Mouse (Mus musculus) forebrain, postnatal 0 days (tissue): ENCODE results near the gene Pou2f3. TPM values are rescaled to one million over a fixed set of nuclear protein-coding genes. Genes with fewer than 3 reads are reported as not detected.
A peak's percentile ranks its signal among the peaks of the same experiment; 100 is the strongest.

Experiments used
- ATAC-seq: fragments of 200-750 bp; cut with Nextera tagmentation; 2 replicates; pipeline ENCODE4 v1.8.0; 2017; ENCODE audit warnings: mild to moderate bottlenecking, moderate library complexity
- DNase-seq: peaks from one replicate; pipeline ENCODE4 v3.0.0-alpha.2; 2015
- H3K27ac ChIP-seq: fragments of 300-500 bp; sonication (generic); 2 replicates; pipeline ENCODE4 v1.5.1; 2014; ENCODE audit warnings: low read depth, mild to moderate bottlenecking, antibody characterized with exemption, low read length, moderate library complexity, mixed read lengths
- H3K27me3 ChIP-seq: fragments of 300-500 bp; sonication (generic); 2 replicates; pipeline ENCODE4 v1.6.1; 2014; ENCODE audit warnings: mild to moderate bottlenecking, low read length, mixed read lengths; ENCODE audit not compliant: insufficient read depth
- H3K36me3 ChIP-seq: fragments of 300-500 bp; sonication (generic); 2 replicates; pipeline ENCODE4 v1.6.1; 2014; ENCODE audit warnings: mild to moderate bottlenecking, moderate library complexity; ENCODE audit not compliant: insufficient read depth
- H3K4me1 ChIP-seq: fragments of 300-500 bp; sonication (generic); 2 replicates; pipeline ENCODE4 v1.6.1; 2014; ENCODE audit warnings: antibody characterized with exemption; ENCODE audit not compliant: insufficient read depth
- H3K4me2 ChIP-seq: fragments of 300-500 bp; sonication (generic); 2 replicates; pipeline ENCODE4 v1.6.1; 2014; ENCODE audit warnings: low read depth, mild to moderate bottlenecking, moderate library complexity
- H3K4me3 ChIP-seq: fragments of 300-500 bp; sonication (generic); 2 replicates; pipeline ENCODE4 v1.5.1; 2014; ENCODE audit warnings: low read depth, low read length, mixed read lengths
- H3K9ac ChIP-seq: fragments of 300-500 bp; sonication (generic); 2 replicates; pipeline ENCODE4 v1.6.1; 2014; ENCODE audit warnings: mild to moderate bottlenecking
- H3K9me3 ChIP-seq: fragments of 300-500 bp; sonication (generic); 2 replicates; pipeline ENCODE4 v1.6.1; 2016; ENCODE audit warnings: low read length
- CTCF ChIP-seq: sonication (generic); IDR thresholded peaks from 2 replicates; pipeline ENCODE4 v1.5.1; 2016; ENCODE audit warnings: antibody characterized with exemption, control low read depth, low read depth
- whole genome bisulfite sequencing: fragments of 180-500 bp; shearing (Covaris S2); extraction: QIAGEN DNeasy Blood & Tissue Kit; methylation state at CpG from one replicate; pipeline ENCODE4 v1.1.7; 2014; 5-methylcytosine and 5-hydroxymethylcytosine counted together
- polyA plus RNA-seq: library from polyadenylated mRNA; unstranded; fragments of >200 nt; fragmentation: Nextera tagmentation; extraction: Ambion mirVana; gene quantifications from 2 replicates; pipeline ENCODE4 v1.2.1, GENCODE M21; 2015
- total RNA-seq: library from RNA; depleted of rRNA; stranded (reverse); fragments of >200 nt; gene quantifications from 2 replicates; pipeline ENCODE4 v1.2.3, GENCODE M21; 2014

Gene Pou2f3
- total and polyA plus RNA-seq, 2 experiments from 2014 or later, result not detected

DNA sequence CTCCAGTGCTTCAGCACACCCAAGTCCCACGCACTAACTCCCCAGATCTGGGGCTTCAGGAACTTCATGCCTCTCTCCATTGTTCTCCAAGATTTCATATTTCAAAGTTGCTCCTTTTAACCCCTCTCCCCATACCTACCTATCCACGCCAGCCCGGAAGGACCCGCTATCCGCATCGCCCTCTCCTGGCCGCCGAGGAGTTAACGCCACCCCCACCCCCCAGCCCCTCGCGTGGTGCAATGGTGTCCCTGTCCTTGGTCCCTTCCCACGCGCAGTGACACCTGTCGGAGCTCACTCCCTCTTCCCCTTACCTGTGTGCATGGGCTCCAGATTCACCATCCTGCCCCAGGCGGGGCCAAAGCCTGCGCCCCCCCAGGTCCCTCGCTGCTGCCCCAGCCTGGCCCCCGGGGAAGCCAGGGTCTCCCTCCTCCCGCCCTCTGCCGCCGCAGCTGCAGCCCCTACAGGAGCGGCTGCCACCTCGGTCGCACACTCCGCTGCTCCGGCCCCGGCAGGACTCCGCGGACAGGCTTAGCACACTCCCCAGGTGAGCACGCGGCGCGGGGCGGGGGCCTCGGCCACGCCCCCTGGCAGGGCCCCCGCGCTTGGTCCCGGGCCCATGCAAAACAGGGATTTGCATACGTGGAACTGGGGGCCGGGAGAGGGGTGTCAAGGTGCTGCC is 4.7 kb downstream of the Pou2f3 start:
- Histone ChIP-seq H3K9ac (0 out of 2 replicates have a peak overlapping the region, but pooled peaks have one; percentile 6), H3K36me3 (no peaks in the 10 kb centered on the region), H3K4me3 (peak overlapping the region; percentile 22), H3K4me2 (peak overlapping the region; percentile 47), H3K4me1 (peaks cover 10% of the 10 kb centered on the region), H3K9me3 (no peaks in the 10 kb centered on the region), H3K27ac (no peak overlapping the region), H3K27me3 (peaks cover 27% of the 10 kb centered on the region)
- TF ChIP-seq CTCF, result peak; percentile 48
- DNase-seq, result no peak
- 4% methylated on average over 39 of the region's 41 CpGs for WGBS
- ATAC-seq, result 0 out of 2 replicates have a peak, but pooled peaks have one; percentile 14

DNA sequence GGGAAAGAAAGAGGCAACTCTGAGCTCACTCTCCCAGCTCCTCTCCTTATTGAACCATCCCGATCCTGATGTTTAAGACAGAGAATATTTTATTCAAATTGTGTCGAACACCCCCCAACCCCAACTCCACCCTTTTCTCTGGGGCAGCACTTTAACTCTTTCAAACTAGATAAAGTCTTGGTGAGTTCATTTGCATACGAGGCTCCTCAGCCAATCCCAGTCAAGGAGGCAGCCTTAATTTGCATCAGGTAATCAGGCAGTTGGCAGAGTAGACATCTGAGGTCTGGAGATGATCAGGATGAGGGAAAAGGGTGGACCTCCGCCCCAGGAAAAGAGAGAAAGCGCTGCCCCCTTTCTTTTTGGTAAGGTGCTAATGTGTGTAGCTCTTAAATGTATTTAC is 10.0 kb downstream of the Pou2f3 start:
- H3K4me2 ChIP-seq, result no peak overlapping the region
- no peak overlapping the region for H3K9ac ChIP-seq
- no peak overlapping the region for H3K27ac ChIP-seq
- no peak overlapping the region for H3K4me3 ChIP-seq
- no peaks in the 10 kb centered on the region for H3K36me3 ChIP-seq
- H3K27me3 ChIP-seq, result peaks cover 13% of the 10 kb centered on the region
- no peak for TF ChIP-seq CTCF
- ATAC-seq (no peak), DNase-seq (no peak)
- WGBS, result 4% methylated on average over 5 of the region's 5 CpGs
- H3K9me3 ChIP-seq, result no peaks in the 10 kb centered on the region
- H3K4me1 ChIP-seq, result no peaks in the 10 kb centered on the region

DNA sequence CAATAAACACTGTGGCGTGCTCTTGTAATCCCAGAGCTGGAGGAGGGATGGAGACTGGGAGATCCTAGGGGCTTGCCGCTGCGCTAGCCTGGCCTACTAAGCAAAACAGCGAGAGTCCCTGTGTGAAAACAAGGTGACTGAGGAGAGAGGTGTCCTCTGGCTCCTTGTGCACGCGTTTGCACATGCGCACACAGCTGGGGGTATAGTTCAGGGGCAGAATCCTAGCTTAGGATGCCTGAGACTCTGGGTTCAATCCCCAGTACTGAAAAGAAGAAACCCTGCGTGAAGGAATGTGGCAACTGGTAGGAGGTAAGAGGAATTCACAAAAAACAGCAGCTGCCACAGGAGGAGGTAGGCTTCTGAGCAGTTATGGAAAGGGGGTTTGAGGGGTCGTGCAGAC is 16.2 kb downstream of the Pou2f3 start:
- Histone ChIP-seq H3K27ac (no peak overlapping the region), H3K27me3 (no peaks in the 10 kb centered on the region), H3K4me3 (no peak overlapping the region), H3K4me1 (peaks cover 2% of the 10 kb centered on the region), H3K36me3 (no peaks in the 10 kb centered on the region), H3K9ac (no peak overlapping the region), H3K9me3 (no peaks in the 10 kb centered on the region), H3K4me2 (no peak overlapping the region)
- no peak for TF ChIP-seq CTCF
- WGBS, result 18% methylated on average over 9 of the region's 9 CpGs
- ATAC-seq (no peak), DNase-seq (no peak)

DNA sequence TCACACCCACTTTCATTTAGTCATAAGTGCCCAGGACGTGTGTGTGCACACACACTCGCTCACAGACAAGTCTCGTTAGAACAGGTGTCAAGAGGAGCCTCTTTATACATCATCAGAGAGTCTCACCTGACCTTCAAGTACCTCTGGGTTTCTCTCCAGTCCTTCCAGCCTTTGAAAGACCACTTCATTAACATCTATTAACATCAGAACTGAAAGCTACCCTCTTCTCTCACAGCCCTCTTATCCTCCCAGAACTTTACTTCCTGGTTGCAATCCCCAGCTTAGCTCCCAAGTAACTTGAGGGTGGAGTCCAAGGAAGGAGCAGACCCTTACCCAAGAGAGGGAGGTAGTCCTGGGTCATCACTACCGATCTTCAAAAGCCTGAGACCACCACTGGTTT is 18.6 kb downstream of the Pou2f3 start:
- Histone ChIP-seq H3K27ac (no peak overlapping the region), H3K36me3 (no peaks in the 10 kb centered on the region), H3K4me3 (no peak overlapping the region), H3K9ac (no peak overlapping the region), H3K4me2 (no peak overlapping the region), H3K27me3 (no peaks in the 10 kb centered on the region), H3K4me1 (peaks cover 8% of the 10 kb centered on the region), H3K9me3 (no peaks in the 10 kb centered on the region)
- ATAC-seq (no peak), DNase-seq (no peak)
- TF ChIP-seq CTCF, result no peak
- 65% methylated on average over 4 of the region's 4 CpGs for WGBS

DNA sequence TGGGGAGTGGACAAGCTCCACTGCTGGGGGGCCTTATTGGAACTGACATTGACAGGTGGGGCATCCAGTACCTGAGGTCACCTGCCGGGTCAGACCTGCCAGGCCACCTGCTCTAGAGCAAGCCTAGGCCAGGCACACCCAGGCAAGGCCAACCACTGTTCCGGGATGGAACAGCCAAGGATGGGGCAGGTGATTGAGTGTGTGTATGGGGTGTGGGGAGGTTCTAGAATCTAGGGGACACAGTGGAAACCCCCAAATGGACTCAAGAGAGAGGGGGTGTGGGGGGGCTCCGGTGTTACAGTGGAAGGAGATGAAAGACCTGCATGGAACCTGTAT is 21.2 kb downstream of the Pou2f3 start:
- Histone ChIP-seq H3K4me3 (no peak overlapping the region), H3K27me3 (no peaks in the 10 kb centered on the region), H3K9ac (no peak overlapping the region), H3K9me3 (no peaks in the 10 kb centered on the region), H3K4me2 (no peak overlapping the region), H3K36me3 (no peaks in the 10 kb centered on the region), H3K4me1 (peaks cover 8% of the 10 kb centered on the region), H3K27ac (no peak overlapping the region)
- no peak for TF ChIP-seq CTCF
- no peak for DNase-seq
- no peak for ATAC-seq
- WGBS, result 50% methylated on average over 3 of the region's 3 CpGs

DNA sequence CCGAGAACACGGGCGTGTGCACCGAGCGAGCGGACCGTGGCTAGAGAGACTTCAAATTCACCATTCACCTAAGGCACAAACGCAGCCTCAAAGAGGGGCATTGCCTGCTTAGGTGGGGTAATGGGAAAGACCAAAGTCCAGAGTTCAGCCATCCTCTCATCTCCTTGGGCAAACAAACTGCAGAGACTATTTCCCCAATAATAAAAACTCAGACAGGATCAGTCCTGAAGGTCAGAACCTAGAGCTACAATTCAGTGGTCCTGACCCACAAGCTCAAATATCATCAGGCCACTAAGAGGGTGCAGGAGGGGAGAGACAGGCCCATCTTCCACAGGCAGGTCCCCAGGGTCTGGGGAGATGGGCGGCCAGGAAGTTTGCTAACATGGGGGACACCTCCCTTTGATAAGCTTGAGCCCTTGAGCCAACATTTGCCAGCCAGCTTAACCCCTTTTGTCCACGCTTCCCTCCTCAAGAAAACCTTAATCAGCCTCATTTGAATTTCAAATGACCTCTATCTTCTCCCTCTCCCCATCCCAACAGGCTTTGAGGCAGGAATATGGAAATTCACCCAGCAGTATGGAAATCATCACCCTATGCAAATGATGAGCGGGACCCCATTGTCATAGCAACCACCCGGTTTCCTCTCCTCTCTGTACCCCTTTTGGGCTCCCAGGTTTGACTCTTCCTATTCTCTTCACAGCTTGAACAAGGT is 21.7 kb downstream of the Pou2f3 start:
- peak; percentile 66; the same call in 1 of the 2 replicates for ATAC-seq
- H3K9me3 ChIP-seq, result no peaks in the 10 kb centered on the region
- no peak overlapping the region for H3K9ac ChIP-seq
- H3K4me3 ChIP-seq, result no peak overlapping the region
- no peaks in the 10 kb centered on the region for H3K27me3 ChIP-seq
- H3K4me2 ChIP-seq, result no peak overlapping the region
- TF ChIP-seq CTCF, result no peak
- H3K4me1 ChIP-seq, result peaks cover 8% of the 10 kb centered on the region
- no peak for DNase-seq
- H3K36me3 ChIP-seq, result no peaks in the 10 kb centered on the region
- H3K27ac ChIP-seq, result no peak overlapping the region
- 59% methylated on average over 12 of the region's 12 CpGs for WGBS

DNA sequence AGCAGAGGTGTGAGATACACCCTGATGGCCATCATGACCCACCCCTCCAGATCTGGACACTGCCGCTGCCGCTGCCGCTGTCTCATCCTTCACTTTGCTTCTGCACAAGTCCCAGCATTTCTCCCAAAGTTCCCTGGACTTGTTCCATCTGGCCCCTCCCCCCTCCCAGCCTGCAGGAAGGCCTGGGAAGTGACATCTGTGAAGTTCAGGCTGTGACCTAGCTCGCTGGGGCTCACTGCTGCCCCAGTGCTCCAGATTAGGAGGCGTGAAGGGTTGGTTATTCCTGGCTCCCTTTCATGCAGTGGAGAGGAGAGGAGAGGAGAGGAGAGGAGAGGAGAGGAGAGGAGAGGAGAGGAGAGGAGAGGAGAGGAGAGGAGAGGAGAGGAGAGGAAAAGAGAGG is 30.6 kb downstream of the Pou2f3 start:
- Histone ChIP-seq H3K4me1 (no peaks in the 10 kb centered on the region), H3K27me3 (no peaks in the 10 kb centered on the region), H3K27ac (no peak overlapping the region), H3K4me3 (no peak overlapping the region), H3K4me2 (no peak overlapping the region), H3K36me3 (no peaks in the 10 kb centered on the region), H3K9me3 (no peaks in the 10 kb centered on the region), H3K9ac (no peak overlapping the region)
- ATAC-seq, result no peak
- DNase-seq, result no peak
- WGBS, result 74% methylated on average over 5 of the region's 5 CpGs
- TF ChIP-seq CTCF, result no peak
